Mouse (Mus musculus): ENCODE results near the gene Amacr. TPM values are rescaled to one million over a fixed set of nuclear protein-coding genes. Genes with fewer than 3 reads are reported as not detected.

The Amacr gene
- 1.2 and 4.7 TPM in 2 replicates for total RNA-seq (2014; fragmentation: Nextera tagmentation)
- total RNA-seq (2017), result 7.5 and 11.2 TPM in 2 replicates
- polyA plus RNA-seq (2012), result 2.3 and 2.7 TPM in 2 replicates

GRCm38 (mm10) chr15:10981377-10982063 is at the start of gene Amacr:
TSS of gene Amacr (plus strand) at chr15:10981756.
- TF ChIP-seq GATA1 (IDR thresholded peaks at IDR 0.05; ENCODE audit: borderline replicate concordance, low read length), result no peak
- TF ChIP-seq TAL1 (conservative IDR thresholded peaks at IDR 0.05; ENCODE audit: low read depth, low read length), result no peak
- no peak for TF ChIP-seq GATA2 (IDR thresholded peaks at IDR 0.05; ENCODE audit: borderline replicate concordance, low read depth, low read length)
- TF ChIP-seq POLR2AphosphoS5 (IDR thresholded peaks at IDR 0.05; ENCODE audit: insufficient replicate concordance, low read depth, low read length), result no peak
- TF ChIP-seq CTCF (IDR thresholded peaks at IDR 0.05; ENCODE audit: low read depth, low read length), result no peak
- peaks cover 15% of the 10 kb centered on the region for H3K36me3 ChIP-seq (replicated peaks)
- H3K4me3 ChIP-seq (ENCODE audit: low read depth, low read length), result peak within 1 kb of the TSS; percentile 79
- ATAC-seq (ENCODE audit: extremely low read depth, insufficient number of reproducible peaks, low FRiP score, poor library complexity, severe bottlenecking) (peak; percentile 83), DNase-seq (ENCODE audit: low spot score) (peak; percentile 95)
- no peaks in the 10 kb centered on the region for H3K27me3 ChIP-seq (ENCODE audit: insufficient read depth, low read length)
- H3K4me1 ChIP-seq (ENCODE audit: insufficient read depth, low read depth, low read length), result peaks cover 12% of the 10 kb centered on the region
- H3K9me3 ChIP-seq (replicated peaks), result no peaks in the 10 kb centered on the region

DNA sequence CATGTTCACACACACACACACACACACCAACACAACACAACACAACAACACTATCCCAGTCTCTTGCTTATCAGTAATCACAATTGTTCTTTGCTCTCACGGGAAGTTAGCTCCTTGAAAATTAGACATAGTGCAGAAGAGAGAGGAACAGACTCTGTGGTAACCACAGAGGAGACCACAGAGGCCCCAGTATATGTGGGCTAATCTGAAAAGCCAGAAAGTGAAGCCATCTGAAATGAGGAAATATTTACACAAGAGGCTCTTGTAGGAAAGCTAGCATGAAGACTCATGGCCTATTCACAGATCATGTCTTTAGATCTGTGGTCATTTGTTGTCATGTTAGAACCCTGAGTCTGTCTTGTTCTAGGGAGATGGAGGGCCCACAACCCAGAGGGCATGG is 47.6 kb upstream of the Amacr start:
- Histone ChIP-seq H3K27me3 (ENCODE audit: insufficient read depth, low read length) (no peaks in the 10 kb centered on the region), H3K4me3 (ENCODE audit: low read depth, low read length) (no peak overlapping the region), H3K4me1 (ENCODE audit: insufficient read depth, low read depth, low read length) (no peaks in the 10 kb centered on the region), H3K36me3 (replicated peaks) (no peaks in the 10 kb centered on the region), H3K9me3 (replicated peaks) (no peaks in the 10 kb centered on the region)
- ATAC-seq (ENCODE audit: extremely low read depth, insufficient number of reproducible peaks, low FRiP score, poor library complexity, severe bottlenecking) (no peak), DNase-seq (ENCODE audit: low spot score) (no peak)
- TF ChIP-seq TAL1 (conservative IDR thresholded peaks at IDR 0.05; ENCODE audit: low read depth, low read length) (no peak), POLR2AphosphoS5 (IDR thresholded peaks at IDR 0.05; ENCODE audit: insufficient replicate concordance, low read depth, low read length) (no peak), CTCF (IDR thresholded peaks at IDR 0.05; ENCODE audit: low read depth, low read length) (no peak), GATA2 (IDR thresholded peaks at IDR 0.05; ENCODE audit: borderline replicate concordance, low read depth, low read length) (no peak), GATA1 (IDR thresholded peaks at IDR 0.05; ENCODE audit: borderline replicate concordance, low read length) (no peak)

DNA sequence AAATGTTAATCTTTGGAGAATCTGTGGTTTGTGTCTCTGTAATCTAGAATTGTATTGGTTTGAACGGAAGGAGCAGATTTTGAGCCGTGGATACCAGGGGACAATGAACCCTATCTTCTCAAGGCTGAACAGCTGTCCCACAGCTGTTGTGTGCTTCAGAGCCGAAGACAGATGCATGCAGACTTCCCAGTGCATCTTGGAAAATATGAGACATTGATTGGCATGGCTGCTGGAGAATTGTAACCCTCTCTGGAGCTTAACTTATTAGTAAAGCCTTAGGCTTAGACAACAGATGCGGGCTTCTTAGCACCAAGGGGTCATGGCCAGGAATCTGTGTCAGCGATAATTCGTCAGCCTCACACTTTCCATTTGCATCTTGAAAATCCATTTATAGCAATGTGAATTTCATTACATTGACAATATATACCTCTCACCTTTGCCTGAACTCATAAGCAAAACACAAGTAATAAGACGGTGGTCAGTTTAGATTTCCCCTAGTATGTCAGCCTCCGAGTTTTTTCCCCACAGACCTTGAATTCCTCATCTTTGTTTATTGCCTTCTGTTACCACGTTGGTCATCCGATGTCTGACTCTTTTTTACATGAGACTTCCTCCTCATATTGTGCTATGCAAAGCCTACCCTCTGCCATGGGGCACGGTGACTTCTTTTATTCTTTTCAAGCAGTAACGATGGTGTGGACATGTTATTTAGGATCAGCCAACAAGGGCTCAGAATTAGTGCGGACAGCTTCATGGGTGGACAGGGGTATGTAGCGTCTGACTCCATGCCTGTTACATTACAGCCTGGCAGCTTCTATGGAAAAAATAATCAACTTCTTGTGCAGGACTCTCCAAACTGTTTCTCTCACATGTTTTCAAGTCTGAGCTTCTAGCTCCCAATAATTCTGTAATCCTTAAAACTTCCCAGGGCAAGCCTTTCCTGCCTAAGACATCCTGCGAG is 41.1 kb upstream of the Amacr start:
- ATAC-seq (ENCODE audit: extremely low read depth, insufficient number of reproducible peaks, low FRiP score, poor library complexity, severe bottlenecking) (no peak), DNase-seq (ENCODE audit: low spot score) (no peak)
- TF ChIP-seq CTCF (IDR thresholded peaks at IDR 0.05; ENCODE audit: low read depth, low read length) (no peak), TAL1 (conservative IDR thresholded peaks at IDR 0.05; ENCODE audit: low read depth, low read length) (no peak), GATA1 (IDR thresholded peaks at IDR 0.05; ENCODE audit: borderline replicate concordance, low read length) (no peak), GATA2 (IDR thresholded peaks at IDR 0.05; ENCODE audit: borderline replicate concordance, low read depth, low read length) (no peak), POLR2AphosphoS5 (IDR thresholded peaks at IDR 0.05; ENCODE audit: insufficient replicate concordance, low read depth, low read length) (no peak)
- Histone ChIP-seq H3K4me1 (ENCODE audit: insufficient read depth, low read depth, low read length) (no peaks in the 10 kb centered on the region), H3K27me3 (ENCODE audit: insufficient read depth, low read length) (no peaks in the 10 kb centered on the region; the same call in 1 of the 2 replicates), H3K36me3 (replicated peaks) (no peaks in the 10 kb centered on the region), H3K4me3 (ENCODE audit: low read depth, low read length) (no peak overlapping the region), H3K9me3 (replicated peaks) (no peaks in the 10 kb centered on the region)

DNA sequence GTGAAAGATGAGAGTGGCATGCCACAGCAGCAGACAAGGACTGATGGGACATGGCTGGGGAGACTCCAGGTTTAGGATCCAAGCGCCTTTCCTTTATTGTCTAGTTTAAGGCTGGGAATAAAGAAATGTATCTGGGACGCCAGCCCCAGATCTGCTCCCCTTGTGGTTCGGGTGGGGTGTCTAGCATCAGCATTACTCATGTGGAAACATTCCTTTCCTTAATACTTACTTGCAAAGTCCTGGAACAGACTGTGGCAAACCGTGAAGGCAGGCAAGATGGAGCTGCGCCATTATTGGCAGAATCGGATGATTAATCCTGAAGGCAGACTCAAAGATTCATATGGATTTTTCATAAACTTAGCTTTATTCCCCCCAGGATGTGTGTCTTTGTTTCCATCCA is 39.7 kb upstream of the Amacr start:
- Histone ChIP-seq H3K36me3 (replicated peaks) (no peaks in the 10 kb centered on the region), H3K27me3 (ENCODE audit: insufficient read depth, low read length) (no peaks in the 10 kb centered on the region; the same call in 1 of the 2 replicates), H3K4me1 (ENCODE audit: insufficient read depth, low read depth, low read length) (no peaks in the 10 kb centered on the region), H3K9me3 (replicated peaks) (no peaks in the 10 kb centered on the region), H3K4me3 (ENCODE audit: low read depth, low read length) (no peak overlapping the region)
- no peak for TF ChIP-seq TAL1 (conservative IDR thresholded peaks at IDR 0.05; ENCODE audit: low read depth, low read length)
- no peak for DNase-seq (ENCODE audit: low spot score)
- no peak for ATAC-seq (ENCODE audit: extremely low read depth, insufficient number of reproducible peaks, low FRiP score, poor library complexity, severe bottlenecking)

- Histone ChIP-seq H3K36me3 (replicated peaks) (no peaks in the 10 kb centered on the region), H3K4me3 (ENCODE audit: low read depth, low read length) (no peak overlapping the region), H3K27me3 (ENCODE audit: insufficient read depth, low read length) (peaks cover 6% of the 10 kb centered on the region; the same call in 1 of the 2 replicates), H3K4me1 (ENCODE audit: insufficient read depth, low read depth, low read length) (no peaks in the 10 kb centered on the region), H3K9me3 (replicated peaks) (no peaks in the 10 kb centered on the region)
- DNase-seq (ENCODE audit: low spot score) (no peak), ATAC-seq (ENCODE audit: extremely low read depth, insufficient number of reproducible peaks, low FRiP score, poor library complexity, severe bottlenecking) (no peak)
- TF ChIP-seq TAL1 (conservative IDR thresholded peaks at IDR 0.05; ENCODE audit: low read depth, low read length), result no peak
- no peak for TF ChIP-seq GATA2 (IDR thresholded peaks at IDR 0.05; ENCODE audit: borderline replicate concordance, low read depth, low read length)
- no peak for TF ChIP-seq GATA1 (IDR thresholded peaks at IDR 0.05; ENCODE audit: borderline replicate concordance, low read length)
Measured at GRCm38 (mm10) chr15:10947852-10948251, 33.7 kb upstream of the Amacr start.

Data from G1E (cell line).